Mouse (Mus musculus): ENCODE measurements around the gene Il10rb.

DNA sequence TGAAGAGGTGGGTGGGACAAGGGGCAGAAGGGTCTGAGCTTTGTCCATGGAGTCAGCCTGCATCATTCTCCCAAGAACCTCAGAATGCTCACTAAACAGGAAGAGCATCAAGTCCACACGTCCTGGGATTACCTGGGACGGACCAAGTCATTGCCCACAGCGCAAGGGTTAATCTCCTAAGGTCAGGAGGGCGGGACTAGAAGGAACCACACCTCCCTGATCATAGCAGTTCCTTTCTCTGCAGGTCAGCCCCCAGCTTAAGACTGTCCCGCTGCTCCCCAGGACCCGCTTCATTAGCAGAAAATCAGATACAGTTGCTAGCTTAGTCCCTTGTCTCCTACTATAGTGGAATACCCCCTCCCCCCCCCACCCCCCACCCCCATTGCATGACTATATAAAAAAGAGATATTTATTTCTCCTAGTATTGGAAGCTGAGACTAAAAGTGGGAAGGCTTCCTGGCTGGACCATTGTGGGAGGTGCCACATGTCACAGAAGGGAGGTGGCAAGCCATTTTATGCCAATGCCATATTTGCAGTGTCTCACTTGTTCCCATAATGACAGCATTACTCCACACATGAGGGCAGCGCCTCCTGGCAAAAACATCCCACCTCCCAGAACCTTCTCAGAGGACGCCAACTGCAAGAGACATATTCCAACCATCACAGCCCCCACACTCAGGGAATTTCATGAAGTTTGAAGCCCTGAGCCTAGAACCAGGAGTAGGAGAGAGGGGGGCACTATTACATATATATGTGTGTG is 10.2 kb upstream of the Il10rb start:
- TF ChIP-seq PAX5 (IDR thresholded peaks at IDR 0.05; ENCODE audit: low read length) (no peak), ZNF384 (IDR thresholded peaks at IDR 0.05; ENCODE audit: low read depth, low read length) (no peak), POLR2A (IDR thresholded peaks at IDR 0.05; ENCODE audit: low read depth, low read length) (no peak), HCFC1 (IDR thresholded peaks at IDR 0.05; ENCODE audit: low read depth, low read length) (no peak), SMC3 (IDR thresholded peaks at IDR 0.05; ENCODE audit: low read depth, low read length) (no peak), MAX (IDR thresholded peaks at IDR 0.05; ENCODE audit: low read length) (no peak), ZKSCAN1 (IDR thresholded peaks at IDR 0.05; ENCODE audit: borderline replicate concordance, low read depth, low read length) (no peak), CTCF (conservative IDR thresholded peaks at IDR 0.05 in 1 of 2, IDR thresholded peaks at IDR 0.05 in 1 of 2; ENCODE audit: low read depth in 2 of 2, low read length in 2 of 2) (no peak), MAZ (IDR thresholded peaks at IDR 0.05; ENCODE audit: low read depth, low read length) (no peak), GABPA (IDR thresholded peaks at IDR 0.05; ENCODE audit: insufficient replicate concordance, low read depth, low read length) (no peak), UBTF (IDR thresholded peaks at IDR 0.05; ENCODE audit: low read depth, low read length) (no peak), TBP (conservative IDR thresholded peaks at IDR 0.05; ENCODE audit: low read depth, low read length) (no peak)

Measured in CH12.LX (cell line).